Mouse (Mus musculus): ENCODE measurements around the gene Tln2. TPM values are rescaled to one million over a fixed set of nuclear protein-coding genes. Genes with fewer than 3 reads are reported as not detected.

Gene Tln2
- total RNA-seq, 2 experiments from 2014 or later, result 0.27 to 0.75 TPM

- ATAC-seq (replicated peaks; ENCODE audit: poor library complexity), result no peak
Observed at GRCm38 (mm10) chr9:67482277-67482676, 77.2 kb downstream of the Tln2 start.

DNA sequence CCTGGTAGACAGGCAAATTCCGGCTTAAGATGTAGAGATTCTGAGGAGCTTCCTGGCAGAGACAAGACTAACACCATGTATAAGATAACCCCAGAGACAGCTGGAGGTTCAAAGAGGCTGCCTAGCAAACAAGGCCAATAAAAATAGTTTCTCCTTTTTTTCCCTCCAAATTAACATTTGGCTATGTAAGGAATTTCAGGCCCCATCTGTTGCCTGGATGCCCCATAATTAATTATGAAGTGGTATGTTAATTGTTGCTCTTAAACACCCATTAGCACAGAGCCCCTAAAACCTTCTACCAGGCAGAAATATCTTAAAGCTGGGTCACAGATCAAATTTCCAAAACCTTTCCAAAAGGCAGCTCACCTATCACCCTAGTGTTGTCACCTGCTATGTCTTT, 77.7 kb downstream of the Tln2 start:
- no peak for ATAC-seq (replicated peaks; ENCODE audit: poor library complexity)

GRCm38 (mm10) chr9:67477445-67477844, 82.1 kb downstream of the Tln2 start:
- no peak for ATAC-seq (replicated peaks; ENCODE audit: poor library complexity)

DNA sequence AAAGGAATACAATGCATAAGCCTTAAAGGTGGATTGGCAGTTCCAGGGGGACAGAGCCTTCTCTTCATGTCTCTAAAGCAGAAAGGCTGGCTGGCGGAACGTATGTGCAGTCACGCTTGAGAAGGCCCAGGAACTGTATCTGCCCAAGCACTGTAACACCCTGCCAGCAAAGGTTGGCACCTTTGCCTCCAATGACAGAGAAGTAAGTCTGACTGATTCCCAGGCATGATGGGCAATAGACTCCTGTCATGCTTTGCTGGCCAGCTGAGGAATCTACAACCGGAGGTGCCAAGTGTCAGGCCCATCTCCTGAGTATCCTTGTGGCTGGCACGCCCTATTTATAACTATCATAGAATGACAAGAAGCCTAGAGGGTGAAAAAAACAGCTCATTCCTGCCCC, 83.3 kb downstream of the Tln2 start:
- no peak for ATAC-seq (replicated peaks; ENCODE audit: poor library complexity)

DNA sequence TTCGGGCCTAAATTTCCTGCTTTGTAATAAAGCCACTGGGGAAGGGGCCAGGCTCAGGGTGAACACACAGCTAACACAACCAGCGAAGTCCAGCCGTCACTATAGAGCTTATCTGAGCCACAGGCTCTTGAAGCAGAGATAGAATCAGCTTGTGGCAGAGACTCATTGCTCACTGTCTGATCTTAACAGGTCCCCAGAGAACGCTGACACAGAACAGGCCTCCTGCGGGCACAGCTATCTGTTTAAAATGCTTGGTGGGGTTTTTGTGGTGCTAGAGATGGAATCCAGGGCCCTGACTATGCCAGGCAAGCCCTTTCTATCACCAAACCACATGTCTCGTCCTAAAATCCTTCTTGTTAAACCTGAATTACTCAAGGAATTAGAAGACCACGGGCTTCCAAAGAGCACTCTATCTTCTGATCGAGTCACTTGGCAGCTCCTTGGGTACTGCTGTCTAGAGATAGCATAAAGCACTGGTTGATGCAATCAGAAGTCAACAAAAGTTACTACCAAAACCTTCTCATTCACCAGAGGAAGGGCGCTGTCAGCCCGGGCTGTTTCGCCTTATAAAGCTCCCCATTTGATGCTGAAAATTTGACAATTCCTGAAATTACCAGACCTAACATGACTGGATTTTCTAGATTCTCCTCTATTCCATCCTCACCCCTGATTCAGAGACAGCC, 95.9 kb downstream of the Tln2 start:
- no peak for ATAC-seq (replicated peaks; ENCODE audit: poor library complexity)

GRCm38 (mm10) chr9:67441484-67441883, 118.0 kb downstream of the Tln2 start:
- ATAC-seq (replicated peaks; ENCODE audit: poor library complexity), result no peak

DNA sequence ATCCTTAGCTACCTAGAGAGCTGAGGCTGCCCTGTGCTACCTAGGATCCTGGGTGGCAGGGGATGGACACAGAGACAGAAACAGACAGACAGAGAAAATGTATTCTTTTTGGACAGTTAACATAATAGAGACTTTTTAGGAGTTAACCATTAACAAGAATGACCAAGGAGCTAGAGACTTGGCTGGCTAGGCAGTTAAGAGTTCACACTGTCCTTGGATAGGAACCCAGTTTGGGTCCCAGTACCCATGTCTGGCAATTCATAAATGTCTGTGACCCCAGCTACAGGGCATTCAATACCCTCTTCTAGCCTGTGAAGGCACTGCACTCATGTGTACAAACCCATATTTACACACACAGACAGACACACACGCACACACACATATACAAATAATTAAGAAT, 122.0 kb downstream of the Tln2 start:
- no peak for ATAC-seq (replicated peaks; ENCODE audit: poor library complexity)

GRCm38 (mm10) chr9:67435333-67436154, 124.0 kb downstream of the Tln2 start:
- no peak for ATAC-seq (replicated peaks; ENCODE audit: poor library complexity)

DNA sequence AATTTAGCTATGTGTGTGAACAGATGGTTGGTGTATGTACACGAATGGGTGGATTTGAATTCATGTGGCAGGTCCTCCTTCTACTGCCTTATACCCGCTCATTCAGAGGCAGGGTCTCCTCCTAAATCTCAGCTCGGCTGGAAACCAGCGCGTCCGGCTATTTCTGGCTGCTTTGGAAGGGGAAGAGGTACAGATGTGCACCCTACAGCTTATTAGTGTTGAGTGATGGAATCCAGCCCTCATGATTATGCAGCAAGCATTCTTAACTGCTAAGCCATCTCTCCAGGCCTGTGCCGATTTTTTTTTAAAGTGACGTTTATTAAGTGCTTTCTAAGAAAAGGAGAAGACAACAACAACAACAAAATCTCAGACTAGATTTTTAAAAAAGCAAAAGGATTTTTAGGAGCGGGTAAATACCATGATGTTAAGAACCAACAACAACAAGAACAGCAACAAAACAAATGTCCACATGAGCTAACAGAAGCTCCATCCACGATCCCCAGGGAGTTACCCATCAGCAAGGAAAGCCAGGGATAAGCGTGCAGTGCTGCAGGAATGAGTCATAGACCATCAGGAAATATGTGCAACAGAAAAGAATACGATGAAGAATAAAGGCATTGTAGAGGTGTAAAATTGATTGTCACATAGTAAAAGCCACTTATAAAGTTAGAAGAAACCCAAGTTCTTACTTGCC, 130.2 kb downstream of the Tln2 start:
- ATAC-seq (replicated peaks; ENCODE audit: poor library complexity), result no peak

GRCm38 (mm10) chr9:67428306-67429047, 131.0 kb downstream of the Tln2 start:
- ATAC-seq (replicated peaks; ENCODE audit: poor library complexity), result no peak

- no peak for ATAC-seq (replicated peaks; ENCODE audit: poor library complexity)
Observed at GRCm38 (mm10) chr9:67426304-67426703, 133.2 kb downstream of the Tln2 start.

DNA sequence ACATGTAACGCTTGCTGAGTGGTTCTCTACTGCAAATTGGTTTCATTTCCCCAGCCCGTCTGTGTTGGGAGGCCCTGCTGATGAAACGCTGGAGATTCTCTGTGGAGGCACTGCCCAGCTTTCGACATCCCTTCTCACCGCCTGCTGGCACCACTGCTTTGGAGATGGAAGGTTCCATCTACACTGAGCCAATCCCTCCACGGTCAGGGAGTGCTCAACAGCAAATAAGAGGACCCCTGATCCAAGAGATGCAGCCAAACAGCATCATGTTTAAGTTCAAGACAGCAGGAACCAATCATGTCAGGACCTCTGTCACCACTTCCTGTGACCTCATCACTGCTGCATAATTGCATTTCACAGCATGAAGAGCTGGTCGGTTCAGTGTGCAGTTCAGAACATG, 135.4 kb downstream of the Tln2 start:
- peak; percentile 78 for ATAC-seq (replicated peaks; ENCODE audit: poor library complexity)

DNA sequence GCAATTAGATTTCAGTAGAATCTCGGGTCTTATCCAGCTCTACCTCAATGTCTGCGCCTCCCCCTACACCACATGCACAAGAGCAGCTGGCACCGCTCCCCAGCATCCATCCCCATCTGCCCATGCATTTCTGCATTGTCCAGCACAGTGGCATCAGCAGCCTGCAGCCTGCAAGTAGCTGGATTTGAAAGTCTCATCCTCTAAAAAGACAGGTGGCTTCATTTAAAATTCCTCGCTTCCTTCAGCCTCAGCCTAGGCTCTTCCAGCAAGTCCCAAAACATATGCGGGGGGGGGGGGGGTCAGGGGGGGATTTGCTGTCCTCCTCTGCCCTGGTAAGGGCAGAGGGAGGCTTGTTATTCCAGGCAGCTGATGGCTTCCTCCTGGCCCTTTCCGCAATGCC, 141.4 kb downstream of the Tln2 start:
- no peak for ATAC-seq (replicated peaks; ENCODE audit: poor library complexity)

- ATAC-seq (replicated peaks; ENCODE audit: poor library complexity), result no peak
Observed at GRCm38 (mm10) chr9:67410667-67411066, 148.8 kb downstream of the Tln2 start.

DNA sequence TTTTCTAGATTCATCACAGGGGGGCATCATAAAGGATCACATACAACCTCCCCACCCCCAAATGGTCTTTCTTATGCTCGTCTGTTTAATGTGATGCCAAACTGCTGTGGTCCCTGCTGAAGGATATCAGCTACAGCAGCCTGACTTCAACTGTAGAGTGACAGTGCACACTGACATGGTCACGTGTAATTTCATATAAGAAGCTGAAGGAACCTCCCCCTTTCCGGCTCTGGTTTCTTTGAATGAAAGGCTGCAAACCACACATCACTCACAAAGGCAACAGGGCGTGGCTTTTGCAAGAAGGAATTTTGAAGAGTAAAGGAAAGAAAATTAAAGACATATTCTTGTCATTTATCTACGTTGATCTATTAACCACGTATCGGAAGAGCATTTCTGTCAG, 154.8 kb downstream of the Tln2 start:
- ATAC-seq (replicated peaks; ENCODE audit: poor library complexity), result peak; percentile 82

DNA sequence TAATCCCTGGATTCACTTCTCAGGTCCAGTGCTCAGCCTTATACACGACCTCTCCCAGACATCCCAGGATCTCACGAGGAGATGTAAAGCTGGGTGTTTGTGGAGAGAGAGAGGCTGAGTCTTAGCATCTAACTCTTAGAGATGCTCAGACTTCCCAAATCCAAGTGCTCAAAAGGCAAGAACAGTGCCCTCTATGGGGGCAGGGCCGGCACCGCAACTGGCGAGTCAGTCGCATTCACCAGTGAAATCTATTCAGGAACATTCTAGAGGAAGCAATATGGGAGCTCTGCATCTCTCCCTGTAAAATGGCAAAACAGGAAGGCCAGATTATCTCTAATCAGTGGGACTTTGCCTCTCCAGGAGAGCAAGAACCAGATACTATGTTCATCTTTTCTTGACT, 159.9 kb downstream of the Tln2 start:
- ATAC-seq (replicated peaks; ENCODE audit: poor library complexity), result no peak

DNA sequence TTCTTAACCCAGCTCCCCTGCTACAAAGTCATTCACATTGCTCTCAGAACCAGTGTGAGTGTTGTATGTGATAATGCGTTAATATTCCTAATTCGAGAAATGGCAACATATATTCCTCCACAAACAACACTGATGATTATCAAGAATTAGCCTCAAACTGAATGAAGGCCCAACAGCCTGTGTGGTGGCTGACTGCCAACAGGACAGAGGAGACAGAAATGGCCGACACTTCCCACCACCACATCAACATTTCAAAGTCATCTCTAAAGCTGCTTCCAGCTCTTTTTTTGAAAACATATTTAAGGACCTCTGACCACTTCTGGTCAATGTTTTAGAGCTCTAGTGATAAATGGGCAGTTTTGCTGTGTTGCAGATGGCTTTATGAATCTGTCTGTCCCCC, 161.7 kb downstream of the Tln2 start:
- ATAC-seq (replicated peaks; ENCODE audit: poor library complexity), result no peak

DNA sequence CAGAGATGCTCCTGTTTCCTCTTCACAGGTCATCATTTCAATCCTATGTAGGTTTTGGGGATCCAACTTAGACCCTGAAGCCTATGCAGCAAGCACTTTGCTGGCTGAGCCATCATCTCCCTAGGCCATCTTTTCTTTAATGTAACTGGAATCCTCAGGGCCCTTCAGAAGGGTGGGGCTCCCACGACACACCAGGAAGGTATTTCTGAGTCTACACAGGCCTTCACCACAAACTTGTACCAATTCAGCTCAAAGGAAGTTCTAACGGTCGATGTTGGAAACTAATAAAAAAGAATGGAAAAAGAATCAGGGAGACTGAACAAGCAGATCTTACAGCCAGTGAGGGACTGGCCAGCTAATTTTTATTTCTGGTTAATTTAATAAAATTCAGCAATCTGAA, 163.1 kb downstream of the Tln2 start:
- no peak for ATAC-seq (replicated peaks; ENCODE audit: poor library complexity)

GRCm38 (mm10) chr9:67384028-67384590, 175.4 kb downstream of the Tln2 start:
- no peak for ATAC-seq (replicated peaks; ENCODE audit: poor library complexity)

GRCm38 (mm10) chr9:67380095-67380494, 179.4 kb downstream of the Tln2 start:
- ATAC-seq (replicated peaks; ENCODE audit: poor library complexity), result no peak

- ATAC-seq (replicated peaks; ENCODE audit: poor library complexity), result no peak
Observed at GRCm38 (mm10) chr9:67378772-67379171, 180.7 kb downstream of the Tln2 start.
